Mouse (Mus musculus) embryonic facial prominence, embryonic 14.5 days (tissue): Measurements from ENCODE around the gene Vat1l. TPM values are rescaled to one million over a fixed set of nuclear protein-coding genes. Genes with fewer than 3 reads are reported as not detected.

Source experiments
- ATAC-seq: fragments of 200-750 bp; cut with Nextera tagmentation; 2 replicates; pipeline ENCODE4 v1.8.0; 2017; ENCODE audit warnings: low read depth, moderate number of reproducible peaks, moderate TSS enrichment
- DNase-seq: peaks from one replicate; pipeline ENCODE4 v3.0.0-alpha.2; 2015; ENCODE audit warnings: low spot score
- H3K27ac ChIP-seq: fragments of 300-500 bp; sonication (generic); replicated peaks from 2 replicates; pipeline ENCODE4 v1.5.1; 2014; ENCODE audit warnings: low read depth, mild to moderate bottlenecking, low read length, moderate library complexity
- H3K27me3 ChIP-seq: fragments of 300-500 bp; sonication (generic); replicated peaks from 2 replicates; pipeline ENCODE4 v1.6.1; 2014; ENCODE audit warnings: low read length; ENCODE audit not compliant: control insufficient read depth, insufficient read depth
- H3K36me3 ChIP-seq: fragments of 300-500 bp; sonication (generic); 2 replicates; pipeline ENCODE4 v1.6.1; 2014; ENCODE audit warnings: low read length, mixed read lengths; ENCODE audit not compliant: control insufficient read depth, insufficient read depth
- H3K4me1 ChIP-seq: fragments of 300-500 bp; sonication (generic); 2 replicates; pipeline ENCODE4 v1.6.1; 2014; ENCODE audit warnings: antibody characterized with exemption, low read length; ENCODE audit not compliant: control insufficient read depth, insufficient read depth
- H3K4me2 ChIP-seq: fragments of 300-500 bp; sonication (generic); 2 replicates; pipeline ENCODE4 v1.6.1; 2014; ENCODE audit warnings: low read depth, mild to moderate bottlenecking, low read length, moderate library complexity, mixed read lengths
- H3K4me3 ChIP-seq: fragments of 300-500 bp; sonication (generic); 2 replicates; pipeline ENCODE4 v1.5.1; 2014; ENCODE audit warnings: low read depth, mild to moderate bottlenecking, low read length
- H3K9ac ChIP-seq: fragments of 300-500 bp; sonication (generic); 2 replicates; pipeline ENCODE4 v1.6.1; 2014; ENCODE audit warnings: low read depth, mild to moderate bottlenecking, low read length, moderate library complexity, mixed read lengths
- H3K9me3 ChIP-seq: fragments of 300-500 bp; sonication (generic); 2 replicates; pipeline ENCODE4 v1.6.1; 2016; ENCODE audit warnings: low read length; ENCODE audit not compliant: control insufficient read depth
- WGBS: fragments of 180-500 bp; shearing (Covaris S2); extraction: QIAGEN DNeasy Blood & Tissue Kit; methylation state at CpG from one replicate; pipeline ENCODE4 v1.1.7; 2014; 5-methylcytosine and 5-hydroxymethylcytosine counted together
- polyA plus RNA-seq: library from polyadenylated mRNA; unstranded; fragments of >200 nt; fragmentation: Nextera tagmentation; extraction: Ambion mirVana; gene quantifications from 2 replicates; pipeline ENCODE4 v1.2.1, GENCODE M21; 2014

The Vat1l gene
- polyA plus RNA-seq, 1 experiment from 2014 or later, result 5.0 TPM

DNA sequence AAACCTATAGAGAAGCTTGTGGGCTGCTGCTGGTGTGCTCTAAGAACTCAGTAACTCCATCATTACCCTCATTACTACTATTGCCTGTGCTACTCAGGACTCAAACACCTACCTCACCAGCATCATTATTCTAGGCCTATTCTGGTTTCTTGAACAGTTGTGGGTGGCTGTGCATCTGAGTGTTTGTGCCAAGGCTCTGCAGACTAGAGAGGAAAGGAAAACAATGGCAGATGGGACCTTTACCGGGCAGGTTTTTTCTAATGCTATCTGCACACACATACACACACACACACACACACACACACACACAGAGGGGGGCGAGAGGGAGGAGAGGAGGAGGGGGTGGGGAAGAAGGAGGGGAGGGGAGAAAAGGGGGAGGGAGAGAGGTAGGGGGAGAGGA is 140.6 kb downstream of the Vat1l start:
- no peaks in the 10 kb centered on the region; the same call in 1 of the 2 replicates for H3K4me1 ChIP-seq
- no peak overlapping the region for H3K4me2 ChIP-seq
- H3K36me3 ChIP-seq, result no peaks in the 10 kb centered on the region
- ATAC-seq (no peak), DNase-seq (no peak)
- no peak overlapping the region for H3K9ac ChIP-seq
- no peak overlapping the region for H3K27ac ChIP-seq
- H3K9me3 ChIP-seq, result no peaks in the 10 kb centered on the region
- no peak overlapping the region for H3K4me3 ChIP-seq
- no peaks in the 10 kb centered on the region for H3K27me3 ChIP-seq
- WGBS, result 70% methylated on average over 2 of the region's 2 CpGs

DNA sequence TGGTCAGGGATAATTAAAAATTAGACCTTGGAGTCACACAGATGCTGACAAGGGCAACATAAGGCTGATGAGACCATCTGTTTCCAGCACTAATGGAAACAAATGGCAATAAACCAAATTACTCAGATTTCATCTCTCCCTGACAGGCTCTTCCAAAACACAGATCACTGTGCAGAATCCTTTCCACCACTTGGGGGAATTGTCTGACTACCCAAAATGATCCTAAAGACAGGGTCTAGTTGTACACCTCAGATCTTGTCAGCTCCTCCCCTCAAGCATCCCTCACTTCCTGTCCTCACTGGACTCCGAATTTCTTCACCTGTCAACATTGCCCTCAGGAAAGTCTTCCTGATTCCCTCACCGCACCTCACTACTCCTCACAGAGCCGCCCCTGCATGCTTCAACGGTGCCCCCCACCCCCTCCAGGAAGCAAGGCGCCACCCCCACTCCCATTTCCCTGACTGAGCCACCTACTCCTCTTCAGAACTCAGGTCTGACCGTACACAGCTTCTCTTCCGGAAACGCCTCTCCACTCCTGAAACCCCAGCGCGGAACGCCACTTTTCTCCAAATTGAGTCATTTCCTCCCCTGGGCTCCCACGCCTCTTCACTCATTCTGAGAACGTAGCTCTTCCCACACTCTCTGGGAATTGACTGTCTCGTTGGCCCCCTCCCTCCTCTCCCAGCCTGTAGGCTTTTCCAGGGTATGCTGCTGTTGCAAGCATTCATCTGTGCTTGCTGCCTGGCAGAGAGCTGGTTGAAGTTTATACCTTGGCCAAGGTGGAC is 146.4 kb downstream of the Vat1l start:
- Histone ChIP-seq H3K9ac (no peak overlapping the region), H3K4me2 (peak overlapping the region; percentile 23), H3K27ac (no peak overlapping the region), H3K9me3 (no peaks in the 10 kb centered on the region), H3K4me3 (0 out of 2 replicates have a peak overlapping the region, but pooled peaks have one; percentile 7), H3K36me3 (no peaks in the 10 kb centered on the region), H3K4me1 (no peaks in the 10 kb centered on the region), H3K27me3 (no peaks in the 10 kb centered on the region)
- DNase-seq (peak; percentile 54), ATAC-seq (peak; percentile 26; the same call in 1 of the 2 replicates)
- WGBS, result 40% methylated on average over 14 of the region's 14 CpGs

DNA sequence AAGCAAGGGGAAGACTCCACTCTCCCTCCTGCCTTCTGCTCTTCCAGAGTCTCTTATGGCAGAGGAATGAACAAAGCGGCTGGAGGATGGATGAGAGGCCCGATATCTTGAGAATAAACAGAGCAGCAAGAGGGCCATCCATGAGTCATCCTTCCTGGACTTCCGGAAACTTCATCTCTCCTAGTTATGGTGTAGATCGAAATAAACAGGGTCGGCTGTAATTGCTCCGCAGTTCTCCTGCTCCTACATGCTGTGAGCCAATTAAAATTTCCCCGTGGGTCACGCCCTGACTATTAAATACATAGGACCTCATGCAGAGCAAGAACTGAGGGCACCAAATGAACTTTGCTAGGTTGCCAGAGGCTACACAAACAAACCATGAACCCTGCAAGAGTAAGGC is 155.1 kb downstream of the Vat1l start:
- DNase-seq (peak; percentile 8), ATAC-seq (no peak)
- Histone ChIP-seq H3K27ac (no peak overlapping the region), H3K27me3 (no peaks in the 10 kb centered on the region), H3K4me3 (no peak overlapping the region), H3K36me3 (no peaks in the 10 kb centered on the region), H3K4me2 (no peak overlapping the region), H3K4me1 (no peaks in the 10 kb centered on the region), H3K9me3 (no peaks in the 10 kb centered on the region), H3K9ac (no peak overlapping the region)
- WGBS, result 55% methylated on average over 8 of the region's 8 CpGs

DNA sequence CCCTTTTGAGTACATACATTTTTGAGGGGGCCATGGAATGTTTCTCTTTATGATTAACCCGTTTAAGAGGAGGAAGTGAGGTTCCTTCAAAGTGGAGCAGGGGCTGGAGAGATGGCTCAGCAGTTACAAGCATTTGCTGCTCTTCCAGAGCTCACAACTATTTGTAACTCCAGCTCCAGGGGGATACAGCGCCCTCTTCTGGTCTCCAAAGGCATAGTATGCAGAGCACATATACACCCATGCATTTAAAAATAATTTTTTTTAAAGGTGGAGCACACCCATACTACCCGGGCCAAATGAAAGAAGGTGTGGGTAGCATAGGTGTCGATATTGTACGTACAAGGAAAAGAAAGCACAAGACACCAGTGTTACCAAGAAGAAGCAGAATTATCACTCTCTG is 157.8 kb downstream of the Vat1l start:
- Histone ChIP-seq H3K9ac (no peak overlapping the region), H3K4me1 (no peaks in the 10 kb centered on the region), H3K4me2 (no peak overlapping the region), H3K9me3 (no peaks in the 10 kb centered on the region), H3K27me3 (no peaks in the 10 kb centered on the region), H3K27ac (no peak overlapping the region), H3K4me3 (no peak overlapping the region), H3K36me3 (no peaks in the 10 kb centered on the region)
- DNase-seq (peak; percentile 25), ATAC-seq (no peak)
- WGBS, result 56% methylated on average over 5 of the region's 5 CpGs

DNA sequence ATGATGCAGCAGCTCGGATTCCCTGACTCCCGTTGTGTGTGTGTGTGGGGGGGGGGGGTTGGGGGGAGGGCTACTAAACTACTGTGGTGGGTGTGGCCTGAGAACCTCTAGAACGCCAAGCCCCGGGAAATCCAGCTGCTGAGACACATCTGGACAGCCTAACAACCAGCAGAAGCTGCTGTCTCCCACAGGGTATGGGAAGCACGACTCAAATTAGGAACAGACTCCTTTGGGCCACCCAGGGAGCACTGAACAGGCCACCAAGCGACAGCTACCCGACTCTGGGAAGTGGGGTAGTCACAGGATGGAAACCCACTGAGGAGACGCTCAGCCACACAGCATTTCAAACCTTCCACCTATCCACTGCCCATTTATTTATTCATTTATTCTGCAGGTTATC is 158.2 kb downstream of the Vat1l start:
- Histone ChIP-seq H3K27ac (no peak overlapping the region), H3K9ac (no peak overlapping the region), H3K27me3 (no peaks in the 10 kb centered on the region), H3K9me3 (no peaks in the 10 kb centered on the region), H3K4me2 (no peak overlapping the region), H3K4me1 (no peaks in the 10 kb centered on the region), H3K36me3 (no peaks in the 10 kb centered on the region), H3K4me3 (no peak overlapping the region)
- WGBS, result 18% methylated on average over 6 of the region's 8 CpGs
- peak; percentile 50 for DNase-seq
- ATAC-seq, result 0 out of 2 replicates have a peak, but pooled peaks have one; percentile 9

DNA sequence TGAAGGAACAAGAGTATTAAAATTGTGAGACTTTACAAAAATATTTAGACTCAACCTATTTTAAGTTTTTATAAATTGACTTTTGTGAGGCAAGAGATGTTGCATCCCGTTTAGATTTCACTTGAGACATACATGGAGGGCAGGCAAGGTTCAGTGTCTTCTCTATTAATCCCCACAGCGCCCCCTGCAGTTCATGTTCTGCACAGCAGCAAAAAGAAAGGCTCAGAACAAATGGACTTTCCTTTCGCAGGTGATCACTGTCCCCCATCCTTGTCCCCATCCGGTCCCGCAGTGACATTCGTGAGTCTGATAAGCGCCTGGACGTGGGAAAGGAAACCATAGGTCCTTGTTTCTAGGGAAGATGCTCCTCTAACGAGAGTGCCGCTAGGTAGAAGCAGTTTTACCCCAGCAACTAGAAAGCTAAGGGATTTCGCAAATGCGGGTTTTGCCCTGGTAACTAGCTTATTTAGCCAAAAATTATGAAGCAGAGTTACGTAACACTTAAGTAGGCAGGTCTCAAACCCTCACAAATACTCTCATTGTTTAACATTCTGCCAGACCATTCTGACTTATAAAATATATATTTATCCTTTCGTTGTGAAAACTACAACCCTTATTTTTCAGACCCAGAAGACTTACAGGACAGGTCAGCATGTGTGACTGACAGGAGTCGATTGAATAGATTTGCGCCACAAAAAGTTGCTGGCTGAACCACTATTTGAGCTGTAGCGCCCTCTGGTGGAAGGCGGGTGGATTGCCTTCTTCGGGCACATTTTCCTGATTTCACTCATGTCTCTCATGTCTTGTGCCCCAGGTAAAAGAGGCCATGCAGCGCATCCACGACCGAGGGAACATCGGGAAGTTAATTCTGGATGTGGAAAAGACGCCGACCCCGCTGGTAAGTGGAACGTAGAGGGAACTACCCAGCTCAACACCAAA is 163.9 kb downstream of the Vat1l start:
- Histone ChIP-seq H3K27me3 (no peaks in the 10 kb centered on the region), H3K4me1 (no peaks in the 10 kb centered on the region), H3K27ac (no peak overlapping the region), H3K9me3 (no peaks in the 10 kb centered on the region), H3K36me3 (no peaks in the 10 kb centered on the region), H3K4me2 (peak overlapping the region; percentile 42), H3K4me3 (no peak overlapping the region), H3K9ac (no peak overlapping the region)
- no peak for ATAC-seq
- WGBS, result 39% methylated on average over 27 of the region's 27 CpGs
- DNase-seq, result peak; percentile 73

DNA sequence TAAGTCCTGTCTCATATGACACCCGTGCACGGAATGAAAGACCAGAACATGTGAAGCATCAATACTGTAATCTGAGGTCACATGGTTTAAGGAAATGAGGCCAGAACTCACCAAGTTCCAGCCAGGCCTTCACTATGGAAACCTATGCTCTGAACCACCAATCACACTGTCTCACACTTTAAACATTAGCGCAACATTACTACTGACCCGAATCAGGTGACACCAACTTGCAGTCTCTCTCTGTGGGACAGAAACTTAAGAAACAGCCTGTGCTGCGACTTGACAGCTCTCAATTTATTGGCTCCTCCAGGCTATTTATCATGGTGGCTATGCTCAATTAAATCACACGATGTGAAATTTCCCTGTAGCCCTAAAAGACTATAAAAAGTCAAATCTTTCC is 169.0 kb downstream of the Vat1l start:
- Histone ChIP-seq H3K4me2 (no peak overlapping the region), H3K9ac (no peak overlapping the region), H3K27me3 (no peaks in the 10 kb centered on the region), H3K9me3 (no peaks in the 10 kb centered on the region), H3K4me3 (no peak overlapping the region), H3K36me3 (no peaks in the 10 kb centered on the region), H3K4me1 (no peaks in the 10 kb centered on the region), H3K27ac (no peak overlapping the region)
- no peak for ATAC-seq
- DNase-seq, result no peak
- 67% methylated on average over 6 of the region's 6 CpGs for WGBS

DNA sequence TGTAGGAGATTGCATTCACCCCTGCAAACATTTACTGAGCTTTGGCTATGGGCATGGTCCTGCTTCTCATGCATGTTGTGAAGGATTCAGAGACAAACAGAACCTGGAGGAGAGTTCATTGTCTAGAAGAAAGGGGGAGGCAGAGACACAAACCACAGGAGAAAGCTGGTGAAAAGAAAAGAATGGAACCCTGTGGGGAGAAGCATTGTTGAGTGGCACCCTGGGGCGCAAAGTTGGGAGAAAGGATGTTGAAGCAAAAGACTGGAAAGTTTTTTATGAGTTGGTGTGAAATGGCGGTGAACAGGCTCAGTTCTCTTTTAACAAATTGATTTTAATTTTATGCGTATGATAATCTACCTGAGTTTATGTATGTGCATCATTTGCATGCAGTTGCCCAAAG is 178.8 kb downstream of the Vat1l start:
- Histone ChIP-seq H3K4me3 (no peak overlapping the region), H3K4me1 (no peaks in the 10 kb centered on the region), H3K9ac (no peak overlapping the region), H3K27ac (no peak overlapping the region), H3K4me2 (no peak overlapping the region), H3K27me3 (no peaks in the 10 kb centered on the region), H3K9me3 (no peaks in the 10 kb centered on the region), H3K36me3 (no peaks in the 10 kb centered on the region)
- WGBS, result 86% methylated on average over 3 of the region's 3 CpGs
- no peak for DNase-seq
- ATAC-seq, result no peak
